Comparison of ENCODE assay signal across 11 mouse cellular contexts in the genomic region with DNA sequence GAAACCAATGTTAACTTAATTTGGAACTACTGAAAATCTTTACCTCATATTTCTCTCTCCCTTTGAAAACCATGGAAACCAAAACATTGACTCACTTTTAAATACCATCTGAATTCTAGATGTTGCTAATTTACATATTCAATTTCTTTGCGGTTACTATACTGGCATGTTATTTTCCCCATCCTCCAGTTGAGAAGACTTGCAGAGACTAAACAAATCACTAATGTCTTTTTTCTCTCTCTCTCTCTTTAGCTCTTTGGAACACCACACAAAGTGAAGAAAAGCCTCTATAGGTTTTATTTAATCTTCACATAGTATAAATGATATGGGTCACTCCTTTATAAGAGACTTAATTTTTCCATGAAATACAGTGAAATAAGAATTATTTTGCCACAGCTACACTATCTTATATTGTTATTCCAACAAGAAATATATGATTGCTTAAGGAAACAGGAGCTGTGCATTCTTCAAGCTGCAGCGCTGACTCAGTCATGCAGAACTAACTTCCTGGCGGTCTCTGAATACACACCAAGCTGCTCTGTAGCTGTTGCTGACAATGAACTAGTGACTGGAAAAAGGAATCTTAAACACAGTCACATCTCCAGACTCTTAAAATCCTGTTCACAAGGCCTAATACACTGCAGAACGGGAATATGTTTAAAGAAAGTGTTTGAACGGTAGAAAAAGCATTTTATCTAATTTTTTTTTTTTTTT.
DNase-seq lines count a peak whose midpoint lies in the region; ATAC-seq and TF ChIP-seq lines count a peak whose summit lies in the region.
"Had no signal": no experiment of that assay in that cellular context is flagged by ENCODE, and none has a peak within 500 bp of the region (broad histone marks: within the 10 kb centered on the region; RNA-seq: fewer than 3 reads in every experiment).

No protein-coding gene starts in this region.

- H3K9me3 ChIP-seq in embryonic facial prominence, embryonic 11.5 days (replicated peaks; ENCODE audit: control insufficient read depth, low read length), result no peaks in the 10 kb centered on the region
- H3K9me3 ChIP-seq in hindbrain, embryonic 14.5 days (ENCODE audit: control insufficient read depth, low read length), result no peaks in the 10 kb centered on the region
- no peaks in the 10 kb centered on the region for H3K9me3 ChIP-seq in neural tube, embryonic 13.5 days
- H3K9me3 ChIP-seq in liver, embryonic 11.5 days (ENCODE audit: control insufficient read depth, low read length), result no peaks in the 10 kb centered on the region
- no peaks in the 10 kb centered on the region for H3K9me3 ChIP-seq in intestine, postnatal 0 days (ENCODE audit: control insufficient read depth)
- H3K9me3 ChIP-seq: intestine, embryonic 15.5 days had no signal

- no peak overlapping the region for H3K4me2 ChIP-seq in embryonic facial prominence, embryonic 11.5 days (ENCODE audit: low read depth, low read length)
- H3K4me2 ChIP-seq in hindbrain, embryonic 14.5 days (replicated peaks), result no peak overlapping the region; the same call in 1 of the 2 replicates
- no peak overlapping the region for H3K4me2 ChIP-seq in neural tube, embryonic 13.5 days
- H3K4me2 ChIP-seq in liver, embryonic 11.5 days, result no peak overlapping the region
- no peak overlapping the region for H3K4me2 ChIP-seq in intestine, postnatal 0 days (replicated peaks; ENCODE audit: low read depth)
- H3K4me2 ChIP-seq: intestine, embryonic 15.5 days had no signal

- 75% methylated on average over 5 of the region's 5 CpGs for WGBS in embryonic facial prominence, embryonic 11.5 days
- 15% methylated on average over 5 of the region's 5 CpGs for WGBS in hindbrain, embryonic 14.5 days
- 31% methylated on average over 5 of the region's 5 CpGs for WGBS in neural tube, embryonic 13.5 days
- WGBS in liver, embryonic 11.5 days, result 82% methylated on average over 5 of the region's 5 CpGs
- 78% methylated on average over 5 of the region's 5 CpGs for WGBS in intestine, postnatal 0 days

- peak; percentile 74 for ATAC-seq in frontal cortex, adult (ENCODE audit: low TSS enrichment)
- no peak for ATAC-seq in embryonic facial prominence, embryonic 11.5 days (replicated peaks; ENCODE audit: insufficient number of reproducible peaks, low FRiP score, low TSS enrichment, low read depth)
- ATAC-seq in hindbrain, embryonic 14.5 days (ENCODE audit: low FRiP score), result peak; percentile 87
- ATAC-seq in neural tube, embryonic 13.5 days (ENCODE audit: low read depth), result peak; percentile 96
- no peak for ATAC-seq in liver, embryonic 11.5 days (replicated peaks; ENCODE audit: low FRiP score)
- ATAC-seq in erythroid progenitor cell, adult 5-6 weeks (replicated peaks; ENCODE audit: low FRiP score, poor library complexity, severe bottlenecking), result no peak
- ATAC-seq in intestine, postnatal 0 days, result no peak
- ATAC-seq: intestine, embryonic 15.5 days had no signal

- no peak overlapping the region for H3K4me3 ChIP-seq in embryonic facial prominence, embryonic 11.5 days (ENCODE audit: low read depth, low read length)
- H3K4me3 ChIP-seq in hindbrain, embryonic 14.5 days (replicated peaks; ENCODE audit: low read length), result no peak overlapping the region
- no peak overlapping the region for H3K4me3 ChIP-seq in neural tube, embryonic 13.5 days
- no peak overlapping the region for H3K4me3 ChIP-seq in liver, embryonic 11.5 days (ENCODE audit: low read depth, low read length)
- H3K4me3 ChIP-seq in intestine, postnatal 0 days (ENCODE audit: low read depth, low read length), result no peak overlapping the region
- H3K4me3 ChIP-seq: heart, adult 2 months; intestine, embryonic 15.5 days had no signal

- no peaks in the 10 kb centered on the region for H3K36me3 ChIP-seq in embryonic facial prominence, embryonic 11.5 days (replicated peaks; ENCODE audit: control insufficient read depth, insufficient read depth, low read depth, low read length)
- H3K36me3 ChIP-seq in hindbrain, embryonic 14.5 days (replicated peaks; ENCODE audit: control insufficient read depth, insufficient read depth), result no peaks in the 10 kb centered on the region
- H3K36me3 ChIP-seq in neural tube, embryonic 13.5 days, result no peaks in the 10 kb centered on the region
- H3K36me3 ChIP-seq in liver, embryonic 11.5 days (ENCODE audit: control insufficient read depth, insufficient read depth, low read length), result no peaks in the 10 kb centered on the region
- no peaks in the 10 kb centered on the region for H3K36me3 ChIP-seq in intestine, postnatal 0 days (ENCODE audit: control insufficient read depth, insufficient read depth)
- H3K36me3 ChIP-seq: intestine, embryonic 15.5 days had no signal

- H3K27me3 ChIP-seq in embryonic facial prominence, embryonic 11.5 days (ENCODE audit: control insufficient read depth, insufficient read depth, low read length), result no peaks in the 10 kb centered on the region
- no peaks in the 10 kb centered on the region for H3K27me3 ChIP-seq in hindbrain, embryonic 14.5 days (ENCODE audit: control insufficient read depth, insufficient read depth, low read length)
- no peaks in the 10 kb centered on the region for H3K27me3 ChIP-seq in neural tube, embryonic 13.5 days
- H3K27me3 ChIP-seq in liver, embryonic 11.5 days (replicated peaks; ENCODE audit: control insufficient read depth, insufficient read depth, low read length), result no peaks in the 10 kb centered on the region
- no peaks in the 10 kb centered on the region for H3K27me3 ChIP-seq in intestine, postnatal 0 days (replicated peaks; ENCODE audit: control insufficient read depth, insufficient read depth, low read length)
- H3K27me3 ChIP-seq: intestine, embryonic 15.5 days had no signal

- no peak for TF ChIP-seq CTCF in intestine, postnatal 0 days (IDR thresholded peaks at IDR 0.05; ENCODE audit: low read depth)

- H3K9ac ChIP-seq in embryonic facial prominence, embryonic 11.5 days (replicated peaks; ENCODE audit: low read length), result no peak overlapping the region
- H3K9ac ChIP-seq in hindbrain, embryonic 14.5 days, result no peak overlapping the region
- no peak overlapping the region for H3K9ac ChIP-seq in neural tube, embryonic 13.5 days
- no peak overlapping the region for H3K9ac ChIP-seq in liver, embryonic 11.5 days (ENCODE audit: low read depth, low read length)
- H3K9ac ChIP-seq in intestine, postnatal 0 days (ENCODE audit: low read depth, low read length), result no peak overlapping the region
- H3K9ac ChIP-seq: intestine, embryonic 15.5 days had no signal

- H3K4me1 ChIP-seq in embryonic facial prominence, embryonic 11.5 days (ENCODE audit: control insufficient read depth, insufficient read depth, low read length), result no peaks in the 10 kb centered on the region
- 0 out of 2 replicates have a peak, but pooled peaks cover 4% of the 10 kb centered on the region for H3K4me1 ChIP-seq in hindbrain, embryonic 14.5 days (replicated peaks; ENCODE audit: control insufficient read depth, insufficient read depth, low read length)
- no peaks in the 10 kb centered on the region for H3K4me1 ChIP-seq in neural tube, embryonic 13.5 days (replicated peaks)
- no peaks in the 10 kb centered on the region for H3K4me1 ChIP-seq in liver, embryonic 11.5 days (replicated peaks; ENCODE audit: control insufficient read depth, insufficient read depth, low read length)
- H3K4me1 ChIP-seq in intestine, postnatal 0 days (replicated peaks; ENCODE audit: control insufficient read depth, insufficient read depth, low read length), result no peaks in the 10 kb centered on the region
- H3K4me1 ChIP-seq: intestine, embryonic 15.5 days had no signal

- no peak overlapping the region for H3K27ac ChIP-seq in embryonic facial prominence, embryonic 11.5 days (replicated peaks; ENCODE audit: low read depth, low read length)
- no peak overlapping the region for H3K27ac ChIP-seq in hindbrain, embryonic 14.5 days
- H3K27ac ChIP-seq in neural tube, embryonic 13.5 days (replicated peaks), result no peak overlapping the region
- H3K27ac ChIP-seq in liver, embryonic 11.5 days (ENCODE audit: low read depth, low read length), result no peak overlapping the region
- no peak overlapping the region for H3K27ac ChIP-seq in intestine, postnatal 0 days (ENCODE audit: low read depth, low read length)
- H3K27ac ChIP-seq: heart, adult 2 months; intestine, embryonic 15.5 days had no signal

- DNase-seq in frontal cortex, postnatal 25 days (ENCODE audit: low spot score in 2 of 2), result no peak
- peak; percentile 43 for DNase-seq in embryonic facial prominence, embryonic 11.5 days (ENCODE audit: low spot score)
- peak; percentile 74 for DNase-seq in hindbrain, embryonic 14.5 days (ENCODE audit: low spot score)
- DNase-seq in liver, embryonic 11.5 days (ENCODE audit: low spot score), result no peak
- DNase-seq: heart, adult 2 months; lung, adult 2 months had no signal

Comparison
In these comparisons a context has a peak if more than half of its experiments do, and no peak if none do; other contexts are left out.
1. ATAC-seq: peak in frontal cortex, adult (single experiment), hindbrain, embryonic 14.5 days (single experiment) and neural tube, embryonic 13.5 days (single experiment); none in embryonic facial prominence, embryonic 11.5 days (single experiment), liver, embryonic 11.5 days (single experiment), erythroid progenitor cell, adult 5-6 weeks (single experiment) and intestine, postnatal 0 days (single experiment).
2. DNase-seq: peak in embryonic facial prominence, embryonic 11.5 days (single experiment) and hindbrain, embryonic 14.5 days (single experiment); none in frontal cortex, postnatal 25 days (0 of 2) and liver, embryonic 11.5 days (single experiment).